Mouse (Mus musculus) cerebellum, adult 11-12 months (tissue): Measurements from ENCODE around the gene Postn.

ENCODE experiments used
- DNase-seq: peaks from one replicate; pipeline ENCODE4 v3.0.0; 2022

Gene Postn

GRCm38 (mm10) chr3:54420189-54420928, 59.5 kb downstream of the Postn start:
- no peak for DNase-seq

- DNase-seq = no peak
Measured at GRCm38 (mm10) chr3:54420983-54421382, 60.1 kb downstream of the Postn start.

- no peak for DNase-seq
Measured at GRCm38 (mm10) chr3:54421666-54422065, 60.8 kb downstream of the Postn start.

GRCm38 (mm10) chr3:54424146-54424545, 63.2 kb downstream of the Postn start:
- no peak for DNase-seq

- DNase-seq = no peak
Measured at GRCm38 (mm10) chr3:54431663-54432062, 70.8 kb downstream of the Postn start.

GRCm38 (mm10) chr3:54432167-54432566, 71.3 kb downstream of the Postn start:
- DNase-seq = no peak

- DNase-seq = no peak
Measured at GRCm38 (mm10) chr3:54432605-54433004, 71.7 kb downstream of the Postn start.

- no peak for DNase-seq
Measured at GRCm38 (mm10) chr3:54434571-54434970, 73.7 kb downstream of the Postn start.

- no peak for DNase-seq
Measured at GRCm38 (mm10) chr3:54436373-54436964, 75.6 kb downstream of the Postn start.
